Mouse (Mus musculus): ENCODE measurements around the gene Eml4. TPM values are rescaled to one million over a fixed set of nuclear protein-coding genes. Genes with fewer than 3 reads are reported as not detected.

The Eml4 gene
- total RNA-seq, 2 experiments from 2014 or later = 24.4 to 30.2 TPM

GRCm38 (mm10) chr17:83339368-83340085 lies 11.2 kb upstream of the Eml4 start:
- DNase-seq (ENCODE audit: extremely low spot score in 1 of 2, low spot score in 2 of 2) = no peak
- intact Hi-C loops (cut with DNase I) = no loop called here

GRCm38 (mm10) chr17:83340895-83341524 lies 9.7 kb upstream of the Eml4 start:
- intact Hi-C loops (cut with DNase I) = no loop called here
- DNase-seq (ENCODE audit: extremely low spot score in 1 of 2, low spot score in 2 of 2) = no peak

GRCm38 (mm10) chr17:83344226-83344625 lies 6.5 kb upstream of the Eml4 start:
- intact Hi-C loops (cut with DNase I) = no loop called here

GRCm38 (mm10) chr17:83348056-83348822 lies 2.5 kb upstream of the Eml4 start:
- DNase-seq (ENCODE audit: extremely low spot score in 1 of 2, low spot score in 2 of 2) = no peak
- intact Hi-C loops (cut with DNase I) = no loop called here

More at GRCm38 (mm10) chr17:83344226-83344625, 6.5 kb upstream of the Eml4 start:
- no peak for DNase-seq (ENCODE audit: extremely low spot score in 1 of 2, low spot score in 2 of 2)

- DNase-seq (ENCODE audit: extremely low spot score in 1 of 2, low spot score in 2 of 2) = peak in 1 of 2 experiments; percentile 61
- intact Hi-C loops (cut with DNase I) = loop anchor here (5.0 kb wide), 1 partner anchor 74 kb away; no protein-coding TSS in a partner anchor
These were observed 394 bp downstream of the Eml4 start for GRCm38 (mm10) chr17:83351119-83351531.

- no peak for DNase-seq (ENCODE audit: extremely low spot score in 1 of 2, low spot score in 2 of 2)
- intact Hi-C loops (cut with DNase I) = loop anchor here (5.0 kb wide), 1 partner anchor 75 kb away; no protein-coding TSS in a partner anchor
These were observed 1.1 kb downstream of the Eml4 start for GRCm38 (mm10) chr17:83351601-83352413.

- intact Hi-C loops (cut with DNase I) = loop anchor here (5.0 kb wide), 1 partner anchor 75 kb away; no protein-coding TSS in a partner anchor
- DNase-seq (ENCODE audit: extremely low spot score in 1 of 2, low spot score in 2 of 2) = no peak
These were observed 1.7 kb downstream of the Eml4 start for GRCm38 (mm10) chr17:83352456-83352855.

- intact Hi-C loops (cut with DNase I) = loop anchor here (5.0 kb wide), 1 partner anchor 76 kb away; no protein-coding TSS in a partner anchor
- DNase-seq (ENCODE audit: extremely low spot score in 1 of 2, low spot score in 2 of 2) = no peak
These were observed 2.3 kb downstream of the Eml4 start for GRCm38 (mm10) chr17:83353011-83353410.

- DNase-seq (ENCODE audit: extremely low spot score in 1 of 2, low spot score in 2 of 2) = no peak
- intact Hi-C loops (cut with DNase I) = loop anchor here (5.0 kb wide), 1 partner anchor 76 kb away; no protein-coding TSS in a partner anchor
These were observed 2.7 kb downstream of the Eml4 start for GRCm38 (mm10) chr17:83353460-83353859.

GRCm38 (mm10) chr17:83355481-83355880 lies 4.8 kb downstream of the Eml4 start:
- intact Hi-C loops (cut with DNase I) = no loop called here
- DNase-seq (ENCODE audit: extremely low spot score in 1 of 2, low spot score in 2 of 2) = no peak

- intact Hi-C loops (cut with DNase I) = no loop called here
- no peak for DNase-seq (ENCODE audit: extremely low spot score in 1 of 2, low spot score in 2 of 2)
These were observed 9.2 kb downstream of the Eml4 start for GRCm38 (mm10) chr17:83359934-83360333.

GRCm38 (mm10) chr17:83360796-83361566 lies 10.2 kb downstream of the Eml4 start:
- intact Hi-C loops (cut with DNase I) = no loop called here
- no peak for DNase-seq (ENCODE audit: extremely low spot score in 1 of 2, low spot score in 2 of 2)

- no peak for DNase-seq (ENCODE audit: extremely low spot score in 1 of 2, low spot score in 2 of 2)
- intact Hi-C loops (cut with DNase I) = no loop called here
These were observed 12.3 kb downstream of the Eml4 start for GRCm38 (mm10) chr17:83363081-83363480.

GRCm38 (mm10) chr17:83364296-83364695 lies 13.6 kb downstream of the Eml4 start:
- intact Hi-C loops (cut with DNase I) = no loop called here
- no peak for DNase-seq (ENCODE audit: extremely low spot score in 1 of 2, low spot score in 2 of 2)

GRCm38 (mm10) chr17:83365130-83365529 lies 14.4 kb downstream of the Eml4 start:
- intact Hi-C loops (cut with DNase I) = no loop called here
- no peak for DNase-seq (ENCODE audit: extremely low spot score in 1 of 2, low spot score in 2 of 2)

- DNase-seq (ENCODE audit: extremely low spot score in 1 of 2, low spot score in 2 of 2) = no peak
- intact Hi-C loops (cut with DNase I) = no loop called here
These were observed 15.1 kb downstream of the Eml4 start for GRCm38 (mm10) chr17:83365614-83366355.

GRCm38 (mm10) chr17:83367387-83367786 lies 16.7 kb downstream of the Eml4 start:
- intact Hi-C loops (cut with DNase I) = no loop called here
- DNase-seq (ENCODE audit: extremely low spot score in 1 of 2, low spot score in 2 of 2) = no peak
